Mouse (Mus musculus) kidney, embryonic 15.5 days (tissue): Measurements from ENCODE around the gene Fam3b. TPM values are rescaled to one million over a fixed set of nuclear protein-coding genes. Genes with fewer than 3 reads are reported as not detected.

Experiments used
- ATAC-seq: fragments of 200-750 bp; cut with Nextera tagmentation; replicated peaks from 2 replicates; pipeline ENCODE4 v1.8.0; 2017; ENCODE audit warnings: moderate TSS enrichment; ENCODE audit not compliant: low FRiP score
- H3K27ac ChIP-seq: fragments of 300-500 bp; sonication (generic); 2 replicates; pipeline ENCODE4 v1.5.1; 2015; ENCODE audit warnings: mild to moderate bottlenecking, inconsistent platforms
- H3K27me3 ChIP-seq: fragments of 300-500 bp; sonication (generic); 2 replicates; pipeline ENCODE4 v1.6.1; 2015; ENCODE audit warnings: inconsistent platforms
- H3K36me3 ChIP-seq: fragments of 300-500 bp; sonication (generic); 2 replicates; pipeline ENCODE4 v1.6.1; 2015; ENCODE audit warnings: inconsistent platforms
- H3K4me1 ChIP-seq: fragments of 300-500 bp; sonication (generic); 2 replicates; pipeline ENCODE4 v1.6.1; 2015; ENCODE audit warnings: inconsistent platforms
- H3K4me2 ChIP-seq: fragments of 300-500 bp; sonication (generic); 2 replicates; pipeline ENCODE4 v1.6.1; 2015; ENCODE audit warnings: moderate library complexity, mild to moderate bottlenecking, inconsistent platforms
- H3K4me3 ChIP-seq: fragments of 300-500 bp; sonication (generic); replicated peaks from 2 replicates; pipeline ENCODE4 v1.5.1; 2015; ENCODE audit warnings: mild to moderate bottlenecking, inconsistent platforms
- H3K9ac ChIP-seq: fragments of 300-500 bp; sonication (generic); 2 replicates; pipeline ENCODE4 v1.6.1; 2015; ENCODE audit warnings: mild to moderate bottlenecking, inconsistent platforms
- H3K9me3 ChIP-seq: fragments of 300-500 bp; sonication (generic); replicated peaks from 2 replicates; pipeline ENCODE4 v1.6.1; 2016; ENCODE audit warnings: inconsistent platforms
- WGBS: fragments of 180-500 bp; shearing (Covaris S2); methylation state at CpG from one replicate; pipeline ENCODE4 v1.1.7; 2015; ENCODE audit warnings: mixed read lengths; 5-methylcytosine and 5-hydroxymethylcytosine counted together
- polyA plus RNA-seq: library from polyadenylated mRNA; unstranded; fragments of >200 nt; fragmentation: Nextera tagmentation; extraction: Ambion mirVana; gene quantifications from 2 replicates; pipeline ENCODE4 v1.2.1, GENCODE M21; 2015

The Fam3b gene
- polyA plus RNA-seq, 1 experiment from 2014 or later, result not detected

DNA sequence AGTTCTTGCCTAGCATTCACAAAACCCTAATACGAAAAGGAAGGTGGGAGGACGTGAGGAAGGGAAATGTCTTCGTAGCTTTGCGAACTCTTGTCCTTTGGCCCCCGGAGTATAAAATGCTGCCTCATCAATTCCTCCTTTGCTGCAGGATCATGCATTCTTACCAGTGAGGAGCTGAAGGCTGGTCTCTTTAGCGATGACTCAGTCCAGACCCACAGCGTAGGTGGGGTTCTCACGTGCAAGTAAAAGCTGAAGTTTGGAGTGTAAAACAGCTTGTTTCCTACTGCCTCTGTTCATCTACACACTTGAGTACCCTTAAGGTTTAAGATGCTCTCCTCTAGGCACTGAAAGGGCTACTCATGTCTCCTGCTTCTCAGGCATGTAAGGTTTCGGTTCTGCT lies 72.6 kb downstream of the Fam3b start:
- Histone ChIP-seq H3K36me3 (no peaks in the 10 kb centered on the region), H3K9me3 (no peaks in the 10 kb centered on the region), H3K27me3 (no peaks in the 10 kb centered on the region), H3K27ac (no peak overlapping the region), H3K4me1 (no peaks in the 10 kb centered on the region), H3K4me2 (no peak overlapping the region), H3K4me3 (no peak overlapping the region), H3K9ac (no peak overlapping the region)
- 70% methylated on average over 9 of the region's 9 CpGs for WGBS
- ATAC-seq, result no peak

DNA sequence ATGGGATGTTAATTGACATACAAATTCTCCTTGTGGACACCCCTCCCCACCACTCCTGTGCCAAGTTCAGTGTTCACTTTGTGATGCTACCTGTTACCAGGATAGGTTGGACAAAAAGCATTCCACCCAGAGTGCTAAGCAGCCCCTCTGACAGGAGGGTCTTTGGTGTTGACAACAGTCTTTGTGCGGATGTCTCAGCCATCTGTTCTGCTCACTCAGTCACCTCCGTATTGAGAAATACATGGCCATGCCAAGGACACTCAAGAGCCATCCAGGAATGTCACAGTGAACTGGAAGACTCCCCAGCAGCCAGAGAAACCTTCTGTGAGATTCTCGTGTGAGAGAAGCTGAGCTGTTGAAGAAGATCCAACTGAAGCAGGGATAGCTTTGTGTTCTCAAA lies 76.4 kb downstream of the Fam3b start:
- no peak overlapping the region for H3K4me3 ChIP-seq
- no peak overlapping the region for H3K27ac ChIP-seq
- H3K4me2 ChIP-seq, result no peak overlapping the region
- no peaks in the 10 kb centered on the region for H3K9me3 ChIP-seq
- no peaks in the 10 kb centered on the region for H3K4me1 ChIP-seq
- no peak for ATAC-seq
- H3K9ac ChIP-seq, result no peak overlapping the region
- no peaks in the 10 kb centered on the region for H3K36me3 ChIP-seq
- no peaks in the 10 kb centered on the region for H3K27me3 ChIP-seq
- 80% methylated on average over 3 of the region's 3 CpGs for WGBS

DNA sequence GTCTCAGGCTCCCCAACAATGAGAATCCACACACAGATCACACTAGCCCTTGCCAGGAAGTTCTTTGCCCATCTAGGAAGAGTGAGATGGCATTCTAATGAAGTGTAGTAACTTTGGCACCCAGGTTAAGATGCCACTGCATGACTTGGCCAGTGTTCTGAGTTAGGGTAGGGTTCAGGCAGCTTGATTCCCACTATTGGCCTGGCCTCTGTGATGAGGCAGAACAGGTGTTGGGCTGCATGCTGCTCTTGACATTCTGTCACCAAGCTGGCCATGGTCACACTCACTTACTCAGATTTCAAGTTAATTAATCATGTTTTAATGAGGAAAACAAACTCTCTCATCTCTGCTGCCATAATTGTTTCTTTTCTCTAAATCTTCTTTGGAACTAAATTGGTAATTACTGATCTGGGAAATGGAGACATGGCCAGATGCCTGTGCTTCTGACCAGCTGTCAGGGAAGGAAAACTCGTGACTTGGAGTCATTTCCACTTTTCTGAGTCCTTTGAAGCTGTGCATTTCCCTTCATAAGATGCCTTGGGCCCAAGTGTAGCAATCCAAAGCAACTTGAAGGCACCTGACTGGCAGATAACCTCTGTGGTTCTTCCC lies 77.1 kb downstream of the Fam3b start:
- Histone ChIP-seq H3K4me3 (no peak overlapping the region), H3K9ac (no peak overlapping the region), H3K27ac (no peak overlapping the region), H3K4me2 (no peak overlapping the region), H3K4me1 (no peaks in the 10 kb centered on the region), H3K36me3 (no peaks in the 10 kb centered on the region), H3K9me3 (no peaks in the 10 kb centered on the region), H3K27me3 (no peaks in the 10 kb centered on the region)
- 24% methylated on average over 1 of the region's 1 CpGs for WGBS
- ATAC-seq, result no peak

DNA sequence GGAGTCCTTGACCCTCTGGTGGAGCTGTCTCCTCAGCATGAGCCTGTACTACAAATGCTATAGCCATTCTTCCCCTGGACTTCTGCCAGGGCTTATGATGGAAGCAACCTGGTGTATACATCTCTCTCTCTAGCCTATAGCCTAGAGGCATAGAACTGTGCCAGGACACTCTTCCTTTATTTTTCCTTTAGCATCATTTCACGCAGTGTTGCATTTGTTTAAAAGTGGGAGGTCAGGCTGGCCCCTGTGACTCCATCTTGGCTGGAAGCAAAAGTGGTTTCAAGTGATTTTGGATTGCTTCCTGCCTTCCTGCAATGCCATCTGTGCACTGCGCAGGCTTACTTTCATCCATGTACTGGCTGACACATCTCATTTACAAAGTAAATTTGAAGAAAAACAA lies 80.4 kb downstream of the Fam3b start:
- 67% methylated on average over 2 of the region's 2 CpGs for WGBS
- Histone ChIP-seq H3K9me3 (no peaks in the 10 kb centered on the region), H3K4me2 (no peak overlapping the region), H3K27me3 (no peaks in the 10 kb centered on the region), H3K9ac (no peak overlapping the region), H3K27ac (no peak overlapping the region), H3K4me3 (no peak overlapping the region), H3K36me3 (no peaks in the 10 kb centered on the region), H3K4me1 (no peaks in the 10 kb centered on the region)
- no peak for ATAC-seq

DNA sequence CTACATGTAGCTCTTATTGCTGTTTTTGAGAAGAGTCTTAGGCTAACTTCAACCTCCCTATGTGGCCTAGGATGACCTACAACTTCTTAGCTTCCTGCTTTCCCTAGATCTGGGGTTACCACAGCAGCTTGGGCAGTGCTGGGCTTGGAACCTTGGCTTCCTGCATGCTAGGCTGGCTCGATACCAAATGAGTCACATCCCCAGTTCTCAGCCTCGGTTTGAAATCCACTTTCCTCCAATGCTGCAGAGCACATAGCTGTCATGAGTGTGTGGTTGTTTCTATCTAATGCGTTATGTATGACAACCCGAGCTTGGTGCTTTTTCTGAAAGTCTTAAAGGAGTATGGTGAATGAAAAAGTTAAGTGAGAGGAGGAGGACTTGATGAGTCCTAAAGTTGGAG lies 83.3 kb downstream of the Fam3b start:
- H3K4me2 ChIP-seq, result no peak overlapping the region
- 77% methylated on average over 4 of the region's 4 CpGs for WGBS
- no peaks in the 10 kb centered on the region for H3K4me1 ChIP-seq
- no peaks in the 10 kb centered on the region for H3K36me3 ChIP-seq
- H3K9me3 ChIP-seq, result no peaks in the 10 kb centered on the region
- ATAC-seq, result no peak
- H3K27me3 ChIP-seq, result no peaks in the 10 kb centered on the region
- H3K27ac ChIP-seq, result no peak overlapping the region
- no peak overlapping the region for H3K4me3 ChIP-seq
- H3K9ac ChIP-seq, result no peak overlapping the region

DNA sequence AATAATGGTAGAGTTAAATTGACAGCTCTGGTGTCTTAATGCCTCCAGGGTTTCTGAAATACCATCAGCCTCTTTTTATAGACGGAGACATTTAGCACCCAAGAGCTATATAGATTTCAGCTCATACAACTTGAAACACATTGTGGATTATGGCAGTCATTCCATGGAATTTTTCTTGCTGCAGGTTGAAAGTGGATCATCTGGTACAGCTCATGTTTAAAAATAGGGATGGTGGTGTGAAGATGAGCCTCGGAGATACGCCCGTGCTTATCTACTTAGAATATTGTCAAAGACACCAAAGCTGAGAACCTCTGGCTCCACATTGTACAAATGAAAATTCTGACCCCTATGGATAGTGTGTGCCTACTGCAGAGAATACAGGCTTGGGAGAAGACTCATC lies 84.5 kb downstream of the Fam3b start:
- ATAC-seq, result no peak
- H3K4me3 ChIP-seq, result no peak overlapping the region
- WGBS, result 95% methylated on average over 4 of the region's 4 CpGs
- H3K27ac ChIP-seq, result no peak overlapping the region
- H3K9me3 ChIP-seq, result no peaks in the 10 kb centered on the region
- H3K9ac ChIP-seq, result no peak overlapping the region
- H3K27me3 ChIP-seq, result no peaks in the 10 kb centered on the region
- no peaks in the 10 kb centered on the region for H3K4me1 ChIP-seq
- H3K36me3 ChIP-seq, result no peaks in the 10 kb centered on the region
- no peak overlapping the region for H3K4me2 ChIP-seq

DNA sequence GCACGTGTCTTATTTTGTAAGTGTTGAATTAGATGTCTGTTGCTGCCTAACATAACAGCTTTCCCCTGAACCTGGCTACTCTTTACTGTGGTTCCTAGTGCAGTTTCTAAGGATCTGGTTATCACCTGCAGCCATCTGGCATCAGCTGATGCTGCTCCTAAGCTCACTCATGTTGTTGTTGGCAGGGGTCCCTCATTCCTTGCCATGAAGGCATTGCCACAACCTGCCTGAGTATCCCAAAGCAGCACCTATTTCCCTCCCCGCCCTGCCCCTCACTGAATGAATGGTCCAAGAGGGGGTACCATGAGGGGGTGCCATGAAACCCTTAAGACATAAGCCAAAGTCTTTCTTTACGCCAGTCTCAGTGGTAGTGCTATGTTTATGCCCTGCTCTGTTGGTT lies 86.6 kb downstream of the Fam3b start:
- no peaks in the 10 kb centered on the region for H3K36me3 ChIP-seq

DNA sequence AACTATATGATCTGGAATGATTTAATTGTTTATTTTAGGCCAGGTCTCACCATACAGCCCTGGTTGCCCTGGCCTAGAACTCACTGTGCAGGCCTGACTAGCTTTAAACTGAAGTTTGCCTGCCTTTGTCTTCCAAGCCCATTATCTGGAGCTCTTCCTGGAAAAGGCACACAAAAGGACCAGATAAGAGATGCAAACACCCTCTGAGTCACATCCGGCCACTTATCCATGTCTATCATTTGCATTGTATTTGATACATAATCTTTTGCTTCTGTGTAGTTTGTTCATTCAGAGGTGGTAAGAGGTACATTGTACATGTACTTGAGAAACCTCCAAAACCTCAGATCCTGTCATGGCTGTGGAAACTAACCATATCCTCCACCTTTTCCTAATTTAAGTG lies 91.0 kb downstream of the Fam3b start:
- no peak overlapping the region for H3K4me2 ChIP-seq
- no peak overlapping the region for H3K27ac ChIP-seq
- no peaks in the 10 kb centered on the region for H3K36me3 ChIP-seq
- ATAC-seq, result no peak
- no peaks in the 10 kb centered on the region for H3K9me3 ChIP-seq
- 79% methylated on average over 1 of the region's 1 CpGs for WGBS
- no peak overlapping the region for H3K9ac ChIP-seq
- H3K27me3 ChIP-seq, result no peaks in the 10 kb centered on the region
- H3K4me3 ChIP-seq, result no peak overlapping the region
- H3K4me1 ChIP-seq, result no peaks in the 10 kb centered on the region

More for the DNA sequence above, 86.6 kb downstream of the Fam3b start:
- no peak for ATAC-seq
- H3K4me3 ChIP-seq, result no peak overlapping the region
- no peaks in the 10 kb centered on the region for H3K9me3 ChIP-seq
- no peaks in the 10 kb centered on the region for H3K27me3 ChIP-seq
- H3K4me1 ChIP-seq, result no peaks in the 10 kb centered on the region
- WGBS, result 86% methylated on average over 3 of the region's 3 CpGs
- no peak overlapping the region for H3K9ac ChIP-seq
- no peak overlapping the region for H3K4me2 ChIP-seq
- H3K27ac ChIP-seq, result no peak overlapping the region

DNA sequence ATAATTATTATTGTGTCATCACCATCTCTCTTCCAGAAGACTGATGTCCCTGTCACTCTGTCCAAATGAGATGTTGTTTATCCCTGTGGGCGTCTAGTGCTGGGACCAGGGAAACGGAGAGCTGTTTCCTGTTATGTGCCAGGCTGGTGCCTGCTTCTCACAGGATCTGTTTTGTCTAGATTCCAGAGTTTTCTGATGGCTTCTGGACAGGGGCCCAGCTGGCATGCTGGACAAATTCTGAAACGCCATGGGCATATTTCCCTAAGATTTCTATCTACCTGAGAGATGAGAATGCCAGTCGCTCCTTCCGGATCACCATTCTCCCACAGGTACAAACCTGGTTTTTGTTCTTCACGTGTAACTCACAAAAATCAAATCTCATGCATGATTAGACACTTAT lies 92.9 kb downstream of the Fam3b start:
- no peaks in the 10 kb centered on the region for H3K36me3 ChIP-seq
- no peak for ATAC-seq
- no peak overlapping the region for H3K4me3 ChIP-seq
- no peaks in the 10 kb centered on the region for H3K9me3 ChIP-seq
- H3K4me2 ChIP-seq, result no peak overlapping the region
- H3K27me3 ChIP-seq, result no peaks in the 10 kb centered on the region
- no peak overlapping the region for H3K27ac ChIP-seq
- H3K4me1 ChIP-seq, result no peaks in the 10 kb centered on the region
- no peak overlapping the region for H3K9ac ChIP-seq
- WGBS, result 75% methylated on average over 6 of the region's 6 CpGs

Other genes starting within 250 kb of the Fam3b start
- gene Bace2, start 158.1 kb downstream of the Fam3b start, polyA plus RNA-seq, result 7.3 and 9.4 TPM in 2 replicates
- 0.39 and 0.43 TPM in 2 replicates for gene Mx1, start 51.9 kb downstream of the Fam3b start, polyA plus RNA-seq
- 31.9 and 32.5 TPM in 2 replicates for gene Tmprss2, start 96.4 kb upstream of the Fam3b start, polyA plus RNA-seq
- gene Ripk4, start 249.0 kb upstream of the Fam3b start, polyA plus RNA-seq, result 9.0 and 9.5 TPM in 2 replicates